Mouse (Mus musculus) MEL (cell line): ENCODE measurements at regions not wholly inside any gene's neighbourhood (a gene's known extent, or its start where the extent isn't known, plus 50 kb on each side); places are given as distances from the start of the nearest gene placed in this dataset.

Experiments
- DNase-seq: peaks from one replicate; pipeline ENCODE4 v3.0.0; 2011; ENCODE audit warnings: low read depth, low spot score
- H3K27ac ChIP-seq: 2 replicates; pipeline ENCODE4 v1.5.1; 2012; ENCODE audit warnings: low read depth, mild to moderate bottlenecking, control low read depth, low read length, moderate library complexity; ENCODE audit not compliant: control insufficient read depth
- H3K27me3 ChIP-seq, 2 experiments: fragments of 150-350 bp in 1 of 2; sonication (generic) in 1 of 2; 2 replicates each; pipeline ENCODE4 v1.6.1; 2012; ENCODE audit warnings: low read length in 2 of 2, mild to moderate bottlenecking in 2 of 2, improper control_type of control experiment in 1 of 2, moderate library complexity in 1 of 2; ENCODE audit not compliant: insufficient read depth in 2 of 2, control insufficient read depth in 1 of 2
- H3K36me3 ChIP-seq, 2 experiments: 2 replicates each; pipeline ENCODE4 v1.6.1; 2012 to 2014; ENCODE audit warnings: low read length in 2 of 2, improper control_type of control experiment in 1 of 2, inconsistent platforms in 1 of 2, mild to moderate bottlenecking in 1 of 2; ENCODE audit not compliant: insufficient read depth in 2 of 2, control insufficient read depth in 1 of 2
- H3K4me1 ChIP-seq, 2 experiments: fragments of 150-350 bp in 1 of 2; sonication (generic) in 1 of 2; 2 replicates each; pipeline ENCODE4 v1.6.1; 2012; ENCODE audit warnings: low read length in 2 of 2, improper control_type of control experiment in 1 of 2, mild to moderate bottlenecking in 1 of 2; ENCODE audit not compliant: insufficient read depth in 2 of 2, control insufficient read depth in 1 of 2
- H3K4me3 ChIP-seq, 2 experiments: fragments of 150-350 bp in 1 of 2; sonication (generic) in 1 of 2; 2 replicates each; pipeline ENCODE4 v1.5.1; 2012; ENCODE audit warnings: low read depth in 2 of 2, low read length in 2 of 2, mild to moderate bottlenecking in 2 of 2, moderate library complexity in 2 of 2, control low read depth in 1 of 2, improper control_type of control experiment in 1 of 2; ENCODE audit not compliant: control insufficient read depth in 1 of 2, insufficient read depth in 1 of 2
- H3K79me2 ChIP-seq: 2 replicates; pipeline ENCODE4 v1.6.1; 2012; ENCODE audit warnings: mild to moderate bottlenecking, low read length, moderate library complexity; ENCODE audit not compliant: control insufficient read depth, poor library complexity, insufficient read depth
- H3K9ac ChIP-seq: 2 replicates; pipeline ENCODE4 v1.6.1; 2012; ENCODE audit warnings: low read depth, mild to moderate bottlenecking, control low read depth, low read length, moderate library complexity; ENCODE audit not compliant: control insufficient read depth, poor library complexity, severe bottlenecking
- H3K9me3 ChIP-seq: fragments of 150-350 bp; sonication (generic); replicated peaks from 2 replicates; pipeline ENCODE4 v1.6.1; 2012; ENCODE audit warnings: mild to moderate bottlenecking, low read length, improper control_type of control experiment, moderate library complexity; ENCODE audit not compliant: insufficient read depth
- CHD1 ChIP-seq: IDR thresholded peaks from 2 replicates; pipeline ENCODE4 v1.6.1; 2012; ENCODE audit warnings: low read depth, mild to moderate bottlenecking, inconsistent platforms, low read length, improper control_type of control experiment
- CHD2 ChIP-seq: IDR thresholded peaks from 2 replicates; pipeline ENCODE4 v1.6.1; 2011; ENCODE audit warnings: low read length, improper control_type of control experiment
- CTCF ChIP-seq, 3 experiments: IDR thresholded peaks in 2 of 3; conservative IDR thresholded peaks in 1 of 3; 2 replicates each; pipeline ENCODE4 v1.5.1; 2011 to 2012; ENCODE audit warnings: low read length in 3 of 3, low read depth in 2 of 3, mild to moderate bottlenecking in 2 of 3, improper control_type of control experiment in 1 of 3, inconsistent platforms in 1 of 3, mixed read lengths in 1 of 3, moderate library complexity in 1 of 3; ENCODE audit not compliant: control insufficient read depth in 1 of 3, insufficient read depth in 1 of 3, poor library complexity in 1 of 3, severe bottlenecking in 1 of 3
- ELF1 ChIP-seq: IDR thresholded peaks from 2 replicates; pipeline ENCODE4 v1.6.1; 2014; ENCODE audit warnings: low read depth, mild to moderate bottlenecking, inconsistent platforms, low read length, improper control_type of control experiment, moderate library complexity
- EP300 ChIP-seq, 2 experiments: IDR thresholded peaks; 2 replicates each; pipeline ENCODE4 v1.6.1; 2011; ENCODE audit warnings: improper control_type of control experiment in 2 of 2, low read length in 2 of 2, low read depth in 1 of 2, mild to moderate bottlenecking in 1 of 2
- ETS1 ChIP-seq: IDR thresholded peaks from 2 replicates; pipeline ENCODE4 v1.6.1; 2012; ENCODE audit warnings: low read depth, mild to moderate bottlenecking, inconsistent platforms, low read length, improper control_type of control experiment, moderate library complexity
- GABPA ChIP-seq: IDR thresholded peaks from 2 replicates; pipeline ENCODE4 v1.6.1; 2012; ENCODE audit warnings: low read depth, mild to moderate bottlenecking, inconsistent platforms, low read length, improper control_type of control experiment, moderate library complexity
- GATA1 ChIP-seq: IDR thresholded peaks from 2 replicates; pipeline ENCODE4 v1.6.1; 2011; ENCODE audit warnings: low read depth, low read length, improper control_type of control experiment
- HCFC1 ChIP-seq: IDR thresholded peaks from 2 replicates; pipeline ENCODE4 v1.6.1; 2012; ENCODE audit warnings: low read depth, mild to moderate bottlenecking, inconsistent platforms, low read length, improper control_type of control experiment, moderate library complexity
- JUND ChIP-seq: IDR thresholded peaks from 2 replicates; pipeline ENCODE4 v1.6.1; 2011; ENCODE audit warnings: low read depth, mild to moderate bottlenecking, improper control_type of control experiment, low read length
- KAT2A ChIP-seq: conservative IDR thresholded peaks from 2 replicates; pipeline ENCODE4 v1.6.1; 2012; ENCODE audit warnings: low read depth, low read length, improper control_type of control experiment, inconsistent platforms
- MYC ChIP-seq: IDR thresholded peaks from 2 replicates; pipeline ENCODE4 v1.6.1; 2011; ENCODE audit warnings: low read depth, mild to moderate bottlenecking, low read length, improper control_type of control experiment, moderate library complexity
- POLR2AphosphoS5 ChIP-seq: IDR thresholded peaks from 2 replicates; pipeline ENCODE4 v1.6.1; 2012; ENCODE audit warnings: low read depth, borderline replicate concordance, mild to moderate bottlenecking, inconsistent platforms, low read length, moderate library complexity, mixed read lengths
- RCOR1 ChIP-seq: IDR thresholded peaks from 2 replicates; pipeline ENCODE4 v1.6.1; 2012; ENCODE audit warnings: low read depth, mild to moderate bottlenecking, inconsistent platforms, low read length, improper control_type of control experiment
- TBP ChIP-seq: IDR thresholded peaks from 2 replicates; pipeline ENCODE4 v1.8.0; 2011; ENCODE audit warnings: low read depth, low read length, improper control_type of control experiment
- ZC3H11A ChIP-seq: IDR thresholded peaks from 2 replicates; pipeline ENCODE4 v1.6.1; 2012; ENCODE audit warnings: low read depth, mild to moderate bottlenecking, inconsistent platforms, low read length, improper control_type of control experiment

GRCm38 (mm10) chr16:55420876-55421568 lies 123.2 kb upstream of the Zpld1 start:
- H3K27me3 ChIP-seq, result no peaks in the 10 kb centered on the region
- no peaks in the 10 kb centered on the region for H3K4me1 ChIP-seq
- TF ChIP-seq EP300 (IDR thresholded peaks at IDR 0.05; ENCODE audit: low read depth in 1 of 2, low read length in 2 of 2), result no peak
- no peak for TF ChIP-seq CTCF (IDR thresholded peaks at IDR 0.05 in 2 of 3, conservative IDR thresholded peaks at IDR 0.05 in 1 of 3; ENCODE audit: control insufficient read depth in 1 of 3, insufficient read depth in 1 of 3, low read depth in 2 of 3, low read length in 3 of 3, poor library complexity in 1 of 3, severe bottlenecking in 1 of 3)
- TF ChIP-seq MYC, result no peak
- TF ChIP-seq JUND, result no peak
- no peak for TF ChIP-seq POLR2AphosphoS5
- no peak for TF ChIP-seq CHD2
- TF ChIP-seq CHD1, result no peak
- TF ChIP-seq ZC3H11A, result no peak
- no peak for TF ChIP-seq HCFC1
- TF ChIP-seq GATA1, result no peak
- no peak for TF ChIP-seq TBP
- TF ChIP-seq ELF1, result no peak
- TF ChIP-seq KAT2A, result no peak
- no peak for TF ChIP-seq ETS1
- peak overlapping the region in 1 of 2 experiments; percentile 4; a peak in 1 of 4 replicates for H3K4me3 ChIP-seq
- DNase-seq, result no peak
- H3K9ac ChIP-seq, result no peak overlapping the region
- no peak overlapping the region for H3K27ac ChIP-seq
- H3K79me2 ChIP-seq, result no peaks in the 10 kb centered on the region
- H3K36me3 ChIP-seq, result no peaks in the 10 kb centered on the region; a peak in 1 of 4 replicates
- no peaks in the 10 kb centered on the region for H3K9me3 ChIP-seq

DNA sequence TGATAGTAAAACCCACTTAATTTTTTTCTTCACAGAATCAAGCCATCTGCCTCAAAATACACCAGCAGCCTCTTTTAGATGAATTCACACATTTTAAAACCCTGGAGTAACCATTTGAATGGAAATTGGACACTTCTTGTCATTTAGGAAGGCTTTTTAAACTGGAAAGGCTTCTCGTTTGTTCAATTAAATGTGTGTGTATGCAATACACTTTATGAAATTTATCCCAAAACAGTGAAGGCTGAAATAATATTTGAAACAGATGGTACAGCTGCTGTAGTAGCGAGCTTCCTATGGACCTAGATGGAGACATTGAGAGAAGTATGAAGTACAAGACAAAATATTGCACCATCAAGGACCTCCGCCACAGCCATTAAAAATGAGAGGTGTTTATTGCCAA lies 121.1 kb upstream of the Zpld1 start:
- TF ChIP-seq RCOR1, result no peak
- no peak for TF ChIP-seq GABPA
- H3K79me2 ChIP-seq, result no peaks in the 10 kb centered on the region
- no peak for DNase-seq
- no peak overlapping the region for H3K4me3 ChIP-seq
- no peaks in the 10 kb centered on the region; a peak in 1 of 4 replicates for H3K36me3 ChIP-seq
- no peak overlapping the region for H3K27ac ChIP-seq
- H3K9me3 ChIP-seq, result no peaks in the 10 kb centered on the region
- H3K27me3 ChIP-seq, result no peaks in the 10 kb centered on the region
- no peaks in the 10 kb centered on the region for H3K4me1 ChIP-seq
- H3K9ac ChIP-seq, result no peak overlapping the region
